Mouse (Mus musculus) heart, adult 11 months (tissue): Measurements from ENCODE around the gene Dnajb14.
"Not testable (repeated sequence)": the region's sequence is repeated elsewhere in the genome, so short reads cannot be mapped to it uniquely, and the experiment has no call there.

Source experiments
- DNase-seq: peaks from one replicate; pipeline ENCODE4 v3.0.0; 2022

Gene Dnajb14

GRCm38 (mm10) chr3:137864124-137864987 is 3.1 kb upstream of the Dnajb14 start, which contains the start of gene H2afz:
TSS of gene H2afz (plus strand) at chr3:137864487.
- peak; percentile 100 for DNase-seq

- DNase-seq: peak; percentile 97
Observed at GRCm38 (mm10) chr3:137864988-137865982, 2.2 kb upstream of the Dnajb14 start.

GRCm38 (mm10) chr3:137867133-137867436 is 390 bp upstream of the Dnajb14 start:
- no peak for DNase-seq

DNA sequence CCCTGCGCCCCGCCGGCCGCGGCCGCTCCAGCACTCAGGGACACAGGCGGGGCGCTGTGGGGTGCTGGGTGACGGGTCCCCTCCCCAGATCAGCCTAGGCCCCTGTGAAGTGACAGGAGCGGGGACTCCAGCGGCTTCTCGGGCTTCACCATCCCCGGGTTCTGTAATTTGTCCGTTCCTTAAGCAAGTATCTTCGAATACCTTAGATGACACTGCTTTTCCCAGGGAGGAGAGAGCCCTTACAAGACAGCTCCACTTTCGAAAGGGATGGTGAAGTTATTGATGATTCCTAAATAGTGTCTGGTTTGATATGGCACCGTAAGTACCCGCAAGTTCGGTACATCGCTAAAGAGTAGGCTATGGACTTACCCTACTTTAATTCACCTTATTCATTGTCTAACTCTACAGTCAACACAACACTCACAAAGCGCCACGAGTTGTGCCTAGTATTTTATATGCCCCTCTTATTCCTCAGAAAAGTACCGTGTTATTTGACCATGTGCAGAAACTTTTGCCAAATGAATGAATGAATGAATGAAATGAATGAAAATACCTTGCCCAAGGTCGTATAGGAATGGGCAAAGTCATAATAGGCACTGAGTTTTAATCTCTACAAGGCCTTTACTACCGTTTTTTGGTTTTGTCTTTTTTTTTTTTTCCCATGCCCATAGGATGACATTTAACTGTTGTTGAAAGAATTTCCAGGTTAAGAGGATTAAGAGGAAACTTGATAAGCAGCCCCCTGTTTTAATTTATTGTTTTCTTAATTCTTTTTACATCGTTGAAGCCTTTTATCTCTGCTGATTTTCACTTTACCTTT is 829 bp downstream of the Dnajb14 start:
- DNase-seq: no peak

DNA sequence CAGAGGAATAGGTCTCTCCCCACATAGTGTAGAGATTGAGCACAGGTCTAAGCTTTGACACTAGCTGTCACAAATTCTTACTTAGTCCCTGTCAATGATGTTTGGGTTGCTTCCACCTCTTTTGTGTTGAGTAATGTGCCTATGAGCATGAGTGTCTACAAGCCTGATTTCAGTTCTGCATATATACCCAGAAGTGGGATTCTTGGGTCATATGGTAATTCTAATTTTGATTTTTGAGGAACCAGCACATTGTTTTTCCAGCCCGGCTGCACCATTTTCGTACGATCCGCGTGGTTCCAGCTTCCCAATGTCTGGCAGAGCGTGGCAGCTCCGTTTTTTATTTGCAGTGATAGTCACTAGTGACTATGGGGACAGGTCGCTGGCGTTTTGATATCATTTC is 1.9 kb downstream of the Dnajb14 start:
- peak; percentile 96 for DNase-seq

DNA sequence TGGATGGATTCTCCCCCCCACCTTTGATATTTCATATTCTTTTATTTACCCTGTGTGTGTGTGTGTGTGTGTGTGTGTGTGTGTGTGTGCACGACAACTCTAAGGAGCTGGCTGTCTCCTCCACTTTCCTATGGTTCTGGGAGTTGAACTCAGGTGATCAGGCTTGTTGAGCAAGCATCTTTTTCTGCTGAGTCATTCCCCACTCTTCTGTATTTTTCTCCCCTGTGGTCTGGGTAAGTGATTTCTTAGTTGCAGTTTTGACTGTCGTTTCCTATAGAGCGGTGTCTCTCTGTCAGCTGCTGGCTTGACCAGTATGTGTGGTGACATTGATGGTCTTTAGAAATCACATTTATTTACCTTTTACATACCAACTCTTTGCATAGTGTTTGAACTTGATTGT is 11.8 kb downstream of the Dnajb14 start:
- DNase-seq: peak; percentile 49

DNA sequence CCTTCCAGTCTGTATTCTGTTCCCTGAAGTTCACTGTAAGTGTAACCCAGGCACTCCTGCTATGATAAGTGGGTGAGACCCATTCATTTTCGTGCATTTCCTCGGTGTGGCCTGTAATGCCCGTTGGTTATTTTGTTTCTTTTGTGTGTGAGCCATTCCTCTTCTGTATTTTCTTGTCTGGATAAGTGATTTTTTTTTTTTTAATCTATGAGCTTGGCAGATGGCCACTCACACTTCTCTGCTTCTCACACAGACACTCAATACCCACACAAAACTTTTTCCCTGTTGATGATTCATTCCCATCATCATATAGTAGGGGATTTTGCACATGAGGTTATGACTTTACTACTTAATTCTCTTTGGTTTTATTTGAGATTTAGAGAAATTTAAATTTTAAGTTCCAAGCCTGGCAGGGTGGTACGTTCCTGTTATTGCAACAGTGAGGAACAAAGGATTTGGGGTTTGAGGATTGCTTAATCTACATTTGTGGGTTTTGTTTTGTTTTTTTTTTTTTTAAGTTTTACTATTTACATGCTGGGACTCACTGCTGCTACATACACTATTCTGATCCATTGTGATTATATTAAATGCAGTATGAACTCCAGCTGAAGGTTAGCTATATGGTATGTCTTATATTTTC is 12.8 kb downstream of the Dnajb14 start:
- DNase-seq: peak; percentile 4

- DNase-seq: peak; percentile 64
Observed at GRCm38 (mm10) chr3:137881093-137881492, 13.6 kb downstream of the Dnajb14 start.

- peak; percentile 9 for DNase-seq
Observed at GRCm38 (mm10) chr3:137887961-137888360, 20.5 kb downstream of the Dnajb14 start.

- peak; percentile 84 for DNase-seq
Observed at GRCm38 (mm10) chr3:137891089-137891488, 23.6 kb downstream of the Dnajb14 start.

- DNase-seq: peak; percentile 25
Observed at GRCm38 (mm10) chr3:137892118-137892517, 24.6 kb downstream of the Dnajb14 start.

- peak; percentile 27 for DNase-seq
Observed at GRCm38 (mm10) chr3:137893789-137894188, 26.3 kb downstream of the Dnajb14 start.

DNA sequence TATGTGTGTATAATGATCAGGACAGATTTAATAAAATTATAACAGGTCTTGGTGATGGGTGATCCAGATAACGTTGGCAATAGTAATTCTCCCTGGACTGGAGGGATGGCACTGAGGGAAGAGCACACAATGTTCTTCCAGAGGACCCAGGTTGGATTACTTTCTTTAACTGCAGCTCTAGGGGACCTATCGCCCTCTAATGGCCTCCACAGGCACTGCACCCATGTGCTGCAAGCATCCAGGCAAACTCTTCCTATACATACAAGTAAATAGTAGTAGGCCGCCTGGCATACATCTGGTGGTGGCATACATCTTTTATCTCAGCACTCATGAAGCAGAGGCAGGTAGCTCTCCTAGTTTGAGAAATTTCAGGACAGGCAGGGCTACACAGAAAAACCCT is 27.7 kb downstream of the Dnajb14 start:
- peak; percentile 46 for DNase-seq

GRCm38 (mm10) chr3:137896386-137896785 is 28.9 kb downstream of the Dnajb14 start:
- peak; percentile 61 for DNase-seq

DNA sequence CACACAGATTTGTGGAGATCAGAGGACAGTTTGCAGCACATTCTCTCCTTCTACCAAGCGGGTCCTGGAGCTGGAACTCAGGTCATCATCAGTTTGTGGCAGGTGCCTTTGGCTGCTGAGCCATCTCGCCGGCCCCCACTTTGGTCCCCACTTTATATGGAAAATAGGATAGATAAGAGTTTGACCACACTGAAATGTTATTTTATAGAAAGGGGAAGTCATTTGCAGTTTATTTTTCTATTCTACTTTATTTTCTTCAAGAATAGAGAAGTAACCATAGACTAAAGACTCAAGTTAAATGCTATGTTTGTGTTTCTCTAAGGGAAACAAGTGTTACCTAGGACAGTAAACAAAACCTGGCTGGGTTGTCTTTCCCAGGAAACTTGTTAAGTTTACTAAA is 29.4 kb downstream of the Dnajb14 start:
- peak; percentile 79 for DNase-seq

DNA sequence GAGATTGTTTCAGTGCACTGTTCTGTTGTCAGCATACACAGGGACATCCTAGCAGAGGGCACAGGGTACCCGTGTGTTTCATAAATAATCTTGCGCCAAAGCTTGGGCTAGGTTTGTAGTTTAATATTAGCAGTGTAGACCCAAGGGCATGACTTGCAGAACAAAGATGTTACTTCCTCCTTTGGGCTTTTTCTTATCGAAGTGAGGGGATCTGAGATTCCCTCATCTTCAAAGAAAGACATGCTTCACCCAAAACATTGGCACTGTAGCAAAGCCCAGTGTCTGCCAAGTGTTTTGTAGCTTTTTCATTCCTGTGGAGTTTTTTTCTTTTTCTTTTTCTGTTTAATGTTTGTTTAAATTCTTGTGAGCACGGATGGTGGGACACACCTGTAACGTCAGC is 30.2 kb downstream of the Dnajb14 start:
- no peak for DNase-seq

DNA sequence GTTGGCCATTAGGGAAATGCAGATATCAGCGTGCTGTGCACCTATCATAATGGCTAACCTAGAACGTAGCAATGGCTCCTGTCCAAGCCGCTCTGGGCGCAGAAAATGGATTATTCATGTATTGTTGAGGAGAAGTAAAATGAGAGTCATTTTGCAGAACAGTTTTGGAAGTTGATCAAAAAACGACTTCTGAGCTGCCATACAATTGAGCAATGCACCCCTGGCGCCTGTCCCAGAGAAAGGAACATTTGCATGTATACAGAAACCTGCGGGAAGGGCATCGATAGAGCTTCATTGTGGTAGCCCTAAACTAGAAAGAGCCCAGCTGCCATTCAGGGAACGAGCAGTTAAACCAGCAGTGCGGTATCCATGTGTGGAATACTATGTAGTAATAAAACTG is 32.7 kb downstream of the Dnajb14 start:
- DNase-seq: peak; percentile 25

DNA sequence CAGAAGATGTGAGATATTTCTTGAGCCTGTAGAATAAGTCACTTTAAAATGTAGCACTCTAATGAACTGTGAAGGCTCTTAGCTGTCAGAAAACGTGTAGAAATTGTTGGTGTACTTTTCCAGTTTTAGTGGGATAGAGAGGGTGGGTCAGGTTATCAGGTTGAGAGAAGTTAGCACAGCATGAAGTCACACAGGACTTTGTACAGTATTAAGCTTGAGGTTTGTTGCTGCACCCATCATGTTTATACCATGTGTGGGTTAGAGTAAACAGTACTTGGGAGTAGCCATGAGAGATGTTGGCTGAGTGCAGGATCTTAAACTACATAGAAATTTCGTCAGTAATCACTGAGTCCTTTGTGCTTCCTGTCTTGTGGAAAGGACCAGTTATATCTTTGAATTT is 45.6 kb downstream of the Dnajb14 start:
- no peak for DNase-seq

DNA sequence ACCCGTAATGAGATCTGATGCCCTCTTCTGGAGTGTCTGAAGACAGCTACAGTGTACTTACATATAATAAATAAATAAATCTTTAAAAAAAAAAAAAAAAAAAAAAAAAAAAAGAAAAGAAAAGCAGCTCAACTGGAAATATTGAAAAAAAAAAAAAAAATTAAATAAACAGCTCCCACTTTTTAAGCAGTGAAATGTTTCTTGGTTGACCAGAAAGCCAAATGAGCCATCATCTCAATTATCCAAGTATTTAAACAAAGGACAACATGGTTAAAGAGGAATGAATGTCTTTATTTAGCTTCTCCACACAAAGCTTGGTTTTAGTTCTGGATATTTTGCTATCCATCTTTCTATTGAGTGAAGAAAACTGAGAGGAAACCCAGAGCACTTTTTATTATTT is 47.1 kb downstream of the Dnajb14 start:
- DNase-seq: not testable (repeated sequence)

- peak; percentile 76 for DNase-seq
Observed at GRCm38 (mm10) chr3:137917694-137918171, 50.3 kb downstream of the Dnajb14 start.

- DNase-seq: peak; percentile 99
Observed at GRCm38 (mm10) chr3:137918172-137918931, 50.9 kb downstream of the Dnajb14 start, which contains the start of gene Lamtor3. TSS of gene Lamtor3 (plus strand) at chr3:137918506.
